In genomic region chr5:150229776-150230175, GRCm38 (mm10) we compare ENCODE assay signal across 17 mouse cellular contexts.
DNase-seq lines count a peak whose midpoint lies in the region; ATAC-seq and TF ChIP-seq lines count a peak whose summit lies in the region.
"Had no signal": no experiment of that assay in that cellular context is flagged by ENCODE, and none has a peak within 500 bp of the region (broad histone marks: within the 10 kb centered on the region; RNA-seq: fewer than 3 reads in every experiment).

No protein-coding gene starts in this region.

- no peak overlapping the region for H3K4me3 ChIP-seq in liver, postnatal 0 days (ENCODE audit: low read depth, low read length)
- no peak overlapping the region for H3K4me3 ChIP-seq in ES-Bruce4 (ENCODE audit: low read depth, low read length)
- H3K4me3 ChIP-seq in cortical plate, adult 2 months (ENCODE audit: insufficient read depth, low read length): no peak overlapping the region
- H3K4me3 ChIP-seq: embryonic facial prominence, embryonic 13.5 days; heart, embryonic 13.5 days; limb, embryonic 15.5 days; midbrain, embryonic 15.5 days had no signal

- H3K27me3 ChIP-seq in liver, postnatal 0 days (ENCODE audit: insufficient read depth, low read length): no peaks in the 10 kb centered on the region
- no peaks in the 10 kb centered on the region for H3K27me3 ChIP-seq in ES-Bruce4 (ENCODE audit: control insufficient read depth, insufficient read depth, low read length, poor library complexity, severe bottlenecking)
- H3K27me3 ChIP-seq: embryonic facial prominence, embryonic 13.5 days; heart, embryonic 13.5 days; limb, embryonic 15.5 days; midbrain, embryonic 15.5 days had no signal

- WGBS in liver, postnatal 0 days (ENCODE audit: insufficient replicate concordance): 85% methylated on average over 4 of the region's 4 CpGs

- DNase-seq in heart, adult 11 months: peak; percentile 4
- no peak for DNase-seq in heart, adult 9 months (ENCODE audit: low spot score in 2 of 2)
- DNase-seq in liver, postnatal 0 days: no peak
- no peak for DNase-seq in liver
- no peak for DNase-seq in ovary, adult 18-20 months (ENCODE audit: low spot score)
- DNase-seq in Muller cell, postnatal 12 days (ENCODE audit: inconsistent ontology term): no peak
- DNase-seq: cerebellum, postnatal 25 days; gastrocnemius, postnatal 14 days had no signal

- TF ChIP-seq CTCF in liver, postnatal 0 days (IDR thresholded peaks at IDR 0.05; ENCODE audit: low read depth): peak; percentile 51
- TF ChIP-seq CTCF in ES-Bruce4 (IDR thresholded peaks at IDR 0.05; ENCODE audit: low read depth, low read length): peak; percentile 22
- 0 out of 2 replicates have a peak, but pooled peaks have one; percentile 1 for TF ChIP-seq CTCF in cortical plate, adult 2 months (IDR thresholded peaks at IDR 0.05; ENCODE audit: extremely low read depth, insufficient read depth, low read length)

- no peak overlapping the region for H3K27ac ChIP-seq in liver, postnatal 0 days (ENCODE audit: low read depth)
- no peak overlapping the region for H3K27ac ChIP-seq in ES-Bruce4 (ENCODE audit: insufficient read depth, low read length)
- H3K27ac ChIP-seq in cortical plate, adult 2 months (ENCODE audit: insufficient read depth, low read length): no peak overlapping the region
- H3K27ac ChIP-seq: embryonic facial prominence, embryonic 13.5 days; heart, embryonic 13.5 days; hindbrain, embryonic 14.5 days; limb, embryonic 15.5 days; macrophage; midbrain, embryonic 15.5 days had no signal

- no peaks in the 10 kb centered on the region; the same call in 1 of the 2 replicates for H3K4me1 ChIP-seq in liver, postnatal 0 days (ENCODE audit: insufficient read depth)
- H3K4me1 ChIP-seq in ES-Bruce4 (ENCODE audit: control insufficient read depth, insufficient read depth, low read length): no peaks in the 10 kb centered on the region
- H3K4me1 ChIP-seq in cortical plate, adult 2 months (ENCODE audit: control insufficient read depth, insufficient read depth, low read length): no peaks in the 10 kb centered on the region

- no peak overlapping the region for H3K9ac ChIP-seq in liver, postnatal 0 days (replicated peaks)
- no peak overlapping the region for H3K9ac ChIP-seq in ES-Bruce4 (ENCODE audit: low read depth, poor library complexity, severe bottlenecking)
- H3K9ac ChIP-seq: embryonic facial prominence, embryonic 13.5 days; heart, embryonic 13.5 days; hindbrain, embryonic 14.5 days; limb, embryonic 15.5 days; midbrain, embryonic 15.5 days had no signal

- ATAC-seq in liver, postnatal 0 days: no peak
- ATAC-seq: activated CD4-positive, CD25-positive, alpha-beta regulatory T cell, adult 4 months; midbrain, embryonic 15.5 days had no signal

- no peak for TF ChIP-seq EP300 in liver, postnatal 0 days (IDR thresholded peaks at IDR 0.05; ENCODE audit: low read depth)
- TF ChIP-seq EP300 in ES-Bruce4 (IDR thresholded peaks at IDR 0.05; ENCODE audit: insufficient read depth, low read depth, low read length): no peak

- H3K36me3 ChIP-seq in liver, postnatal 0 days (replicated peaks; ENCODE audit: insufficient read depth, low read length): no peaks in the 10 kb centered on the region
- H3K36me3 ChIP-seq in ES-Bruce4 (ENCODE audit: control insufficient read depth, insufficient read depth, low read length, poor library complexity, severe bottlenecking): no peaks in the 10 kb centered on the region
- H3K36me3 ChIP-seq: embryonic facial prominence, embryonic 13.5 days; heart, embryonic 13.5 days; limb, embryonic 15.5 days; midbrain, embryonic 15.5 days had no signal

- H3K9me3 ChIP-seq in liver, postnatal 0 days (ENCODE audit: low read length): peaks cover 3% of the 10 kb centered on the region
- 0 out of 2 replicates have a peak, but pooled peaks cover 4% of the 10 kb centered on the region for H3K9me3 ChIP-seq in ES-Bruce4 (replicated peaks; ENCODE audit: control insufficient read depth, insufficient read depth, low read length, poor library complexity, severe bottlenecking)
- H3K9me3 ChIP-seq: midbrain, embryonic 15.5 days had no signal

- TF ChIP-seq POLR2A in ES-Bruce4 (IDR thresholded peaks at IDR 0.05; ENCODE audit: insufficient read depth, low read length): no peak
- no peak for TF ChIP-seq POLR2A in cortical plate, adult 2 months (IDR thresholded peaks at IDR 0.05; ENCODE audit: extremely low read depth, insufficient read depth, low read length)

- no peak overlapping the region for H3K4me2 ChIP-seq in liver, postnatal 0 days (ENCODE audit: low read depth, low read length)
- H3K4me2 ChIP-seq: embryonic facial prominence, embryonic 13.5 days; heart, embryonic 13.5 days; hindbrain, embryonic 14.5 days; limb, embryonic 15.5 days; midbrain, embryonic 15.5 days had no signal

Comparison
In these comparisons a context has a peak if more than half of its experiments do, and no peak if none do; other contexts are left out.
1. CTCF ChIP-seq: peak in every context shown above with its lines; median percentile 51 in liver, postnatal 0 days; 22 in ES-Bruce4; 1 in cortical plate, adult 2 months.